Mouse (Mus musculus): ENCODE data around the gene Acot12.

DNA sequence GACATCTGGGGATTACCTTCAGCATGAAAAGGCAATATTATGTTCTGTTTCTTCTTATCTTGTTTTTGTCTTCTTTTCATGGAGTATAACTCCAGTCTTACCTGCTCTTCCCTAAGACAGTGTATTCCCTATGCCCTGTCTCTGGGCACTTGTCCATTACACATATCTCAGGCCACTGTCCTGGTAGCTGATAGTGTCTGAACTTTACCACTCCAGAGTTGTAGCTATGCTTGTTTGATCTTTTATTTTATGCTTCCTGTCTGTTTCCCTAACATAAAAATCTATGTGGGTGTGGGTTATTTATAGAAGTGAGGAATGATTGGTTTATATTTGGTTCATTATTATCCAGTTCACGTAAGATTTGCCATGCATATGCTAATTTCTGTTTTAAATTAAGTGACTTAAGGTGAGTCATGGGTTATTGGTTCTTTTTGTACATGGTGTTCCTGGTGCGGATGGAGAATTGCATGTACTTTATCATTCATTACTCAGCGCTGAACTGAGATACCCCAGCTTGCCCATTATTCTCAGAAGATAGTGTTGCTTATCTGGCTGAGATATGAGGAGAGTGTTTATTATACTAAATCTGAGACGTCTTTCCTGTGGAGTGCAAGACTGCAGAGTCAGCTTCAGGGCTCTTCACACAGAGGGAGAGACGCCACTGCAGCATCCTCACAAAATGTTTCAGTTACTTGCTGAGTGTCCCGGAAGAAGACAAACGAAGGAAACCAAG lies 17.2 kb downstream of the Acot12 start:
- TF ChIP-seq CTCF (IDR thresholded peaks at IDR 0.05; ENCODE audit: low read depth): no peak
- no peak for TF ChIP-seq EP300 (IDR thresholded peaks at IDR 0.05; ENCODE audit: low read depth)

Data from liver, embryonic 14.5 days (tissue).